Mouse (Mus musculus) kidney, embryonic 15.5 days (tissue): Measurements from ENCODE around the gene Rasgef1a. TPM values are rescaled to one million over a fixed set of nuclear protein-coding genes. Genes with fewer than 3 reads are reported as not detected.

Source experiments
- ATAC-seq: fragments of 200-750 bp; cut with Nextera tagmentation; replicated peaks from 2 replicates; pipeline ENCODE4 v1.8.0; 2017; ENCODE audit warnings: moderate TSS enrichment; ENCODE audit not compliant: low FRiP score
- H3K27ac ChIP-seq: fragments of 300-500 bp; sonication (generic); 2 replicates; pipeline ENCODE4 v1.5.1; 2015; ENCODE audit warnings: mild to moderate bottlenecking, inconsistent platforms
- H3K27me3 ChIP-seq: fragments of 300-500 bp; sonication (generic); 2 replicates; pipeline ENCODE4 v1.6.1; 2015; ENCODE audit warnings: inconsistent platforms
- H3K36me3 ChIP-seq: fragments of 300-500 bp; sonication (generic); 2 replicates; pipeline ENCODE4 v1.6.1; 2015; ENCODE audit warnings: inconsistent platforms
- H3K4me1 ChIP-seq: fragments of 300-500 bp; sonication (generic); 2 replicates; pipeline ENCODE4 v1.6.1; 2015; ENCODE audit warnings: inconsistent platforms
- H3K4me2 ChIP-seq: fragments of 300-500 bp; sonication (generic); 2 replicates; pipeline ENCODE4 v1.6.1; 2015; ENCODE audit warnings: moderate library complexity, mild to moderate bottlenecking, inconsistent platforms
- H3K4me3 ChIP-seq: fragments of 300-500 bp; sonication (generic); replicated peaks from 2 replicates; pipeline ENCODE4 v1.5.1; 2015; ENCODE audit warnings: mild to moderate bottlenecking, inconsistent platforms
- H3K9ac ChIP-seq: fragments of 300-500 bp; sonication (generic); 2 replicates; pipeline ENCODE4 v1.6.1; 2015; ENCODE audit warnings: mild to moderate bottlenecking, inconsistent platforms
- H3K9me3 ChIP-seq: fragments of 300-500 bp; sonication (generic); replicated peaks from 2 replicates; pipeline ENCODE4 v1.6.1; 2016; ENCODE audit warnings: inconsistent platforms
- WGBS: fragments of 180-500 bp; shearing (Covaris S2); methylation state at CpG from one replicate; pipeline ENCODE4 v1.1.7; 2015; ENCODE audit warnings: mixed read lengths; 5-methylcytosine and 5-hydroxymethylcytosine counted together
- polyA plus RNA-seq: library from polyadenylated mRNA; unstranded; fragments of >200 nt; fragmentation: Nextera tagmentation; extraction: Ambion mirVana; gene quantifications from 2 replicates; pipeline ENCODE4 v1.2.1, GENCODE M21; 2015

The Rasgef1a gene
- polyA plus RNA-seq: 0.76 and 1.0 TPM in 2 replicates

GRCm38 (mm10) chr6:118010756-118011615 is at the start of gene Rasgef1a:
TSS of gene Rasgef1a (plus strand) at chr6:118011438.
- H3K4me2 ChIP-seq: peak within 1 kb of the TSS; percentile 85
- H3K4me1 ChIP-seq: peaks cover 9% of the 10 kb centered on the region; the same call in 1 of the 2 replicates
- H3K9ac ChIP-seq: 0 out of 2 replicates have a peak within 1 kb of the TSS, but pooled peaks have one; percentile 23
- no peaks in the 10 kb centered on the region for H3K36me3 ChIP-seq
- no peak within 1 kb of the TSS for H3K27ac ChIP-seq
- 13% methylated on average over 51 of the region's 70 CpGs for WGBS
- ATAC-seq: peak; percentile 60; the same call in 1 of the 2 replicates
- peaks cover 62% of the 10 kb centered on the region for H3K27me3 ChIP-seq
- H3K9me3 ChIP-seq: no peaks in the 10 kb centered on the region
- H3K4me3 ChIP-seq: peak within 1 kb of the TSS; percentile 48

GRCm38 (mm10) chr6:117963201-117963600 is 48.0 kb upstream of the Rasgef1a start:
- no peak overlapping the region for H3K4me3 ChIP-seq
- H3K4me2 ChIP-seq: no peak overlapping the region
- 94% methylated on average over 3 of the region's 3 CpGs for WGBS

GRCm38 (mm10) chr6:117966729-117967128 is 44.5 kb upstream of the Rasgef1a start:
- Histone ChIP-seq H3K4me1 (peaks cover 7% of the 10 kb centered on the region; the same call in 1 of the 2 replicates), H3K27me3 (no peaks in the 10 kb centered on the region), H3K4me3 (no peak overlapping the region), H3K4me2 (peak overlapping the region; percentile 23; the same call in 1 of the 2 replicates), H3K9me3 (no peaks in the 10 kb centered on the region; the same call in 1 of the 2 replicates), H3K9ac (no peak overlapping the region), H3K36me3 (no peaks in the 10 kb centered on the region), H3K27ac (no peak overlapping the region)
- peak; percentile 58; the same call in 1 of the 2 replicates for ATAC-seq
- 13% methylated on average over 9 of the region's 9 CpGs for WGBS

More at GRCm38 (mm10) chr6:117963201-117963600, 48.0 kb upstream of the Rasgef1a start:
- Histone ChIP-seq H3K4me1 (peaks cover 7% of the 10 kb centered on the region; the same call in 1 of the 2 replicates), H3K9ac (no peak overlapping the region), H3K27ac (no peak overlapping the region), H3K9me3 (no peaks in the 10 kb centered on the region), H3K27me3 (no peaks in the 10 kb centered on the region), H3K36me3 (no peaks in the 10 kb centered on the region)
- ATAC-seq: no peak

GRCm38 (mm10) chr6:117987173-117987572 is 24.1 kb upstream of the Rasgef1a start:
- Histone ChIP-seq H3K27ac (no peak overlapping the region), H3K4me2 (no peak overlapping the region), H3K36me3 (no peaks in the 10 kb centered on the region), H3K4me1 (no peaks in the 10 kb centered on the region), H3K27me3 (no peaks in the 10 kb centered on the region), H3K9me3 (no peaks in the 10 kb centered on the region), H3K9ac (no peak overlapping the region), H3K4me3 (no peak overlapping the region)
- no peak for ATAC-seq
- WGBS: 63% methylated on average over 5 of the region's 5 CpGs

- Histone ChIP-seq H3K4me3 (no peak overlapping the region), H3K4me2 (no peak overlapping the region), H3K36me3 (no peaks in the 10 kb centered on the region), H3K9ac (no peak overlapping the region), H3K27me3 (no peaks in the 10 kb centered on the region), H3K4me1 (no peaks in the 10 kb centered on the region), H3K27ac (no peak overlapping the region), H3K9me3 (no peaks in the 10 kb centered on the region)
- no peak for ATAC-seq
- 89% methylated on average over 7 of the region's 7 CpGs for WGBS
Measured at GRCm38 (mm10) chr6:117989209-117989608, 22.0 kb upstream of the Rasgef1a start.

- Histone ChIP-seq H3K9me3 (no peaks in the 10 kb centered on the region), H3K4me1 (no peaks in the 10 kb centered on the region), H3K36me3 (no peaks in the 10 kb centered on the region), H3K9ac (no peak overlapping the region), H3K27ac (no peak overlapping the region), H3K4me2 (no peak overlapping the region), H3K27me3 (no peaks in the 10 kb centered on the region), H3K4me3 (no peak overlapping the region)
- ATAC-seq: no peak
- 66% methylated on average over 8 of the region's 8 CpGs for WGBS
Measured at GRCm38 (mm10) chr6:117990649-117991048, 20.6 kb upstream of the Rasgef1a start.

GRCm38 (mm10) chr6:117991297-117991696 is 19.9 kb upstream of the Rasgef1a start:
- no peak overlapping the region for H3K4me3 ChIP-seq
- H3K27me3 ChIP-seq: no peaks in the 10 kb centered on the region
- H3K36me3 ChIP-seq: no peaks in the 10 kb centered on the region
- H3K27ac ChIP-seq: no peak overlapping the region
- H3K4me1 ChIP-seq: no peaks in the 10 kb centered on the region
- H3K9me3 ChIP-seq: no peaks in the 10 kb centered on the region
- WGBS: 87% methylated on average over 7 of the region's 7 CpGs
- H3K9ac ChIP-seq: no peak overlapping the region
- no peak for ATAC-seq
- no peak overlapping the region for H3K4me2 ChIP-seq

- Histone ChIP-seq H3K4me3 (no peak overlapping the region), H3K4me1 (no peaks in the 10 kb centered on the region), H3K9ac (no peak overlapping the region), H3K9me3 (no peaks in the 10 kb centered on the region), H3K36me3 (no peaks in the 10 kb centered on the region), H3K27me3 (no peaks in the 10 kb centered on the region), H3K27ac (no peak overlapping the region), H3K4me2 (no peak overlapping the region)
- ATAC-seq: no peak
- 73% methylated on average over 8 of the region's 8 CpGs for WGBS
Measured at GRCm38 (mm10) chr6:117991928-117992327, 19.3 kb upstream of the Rasgef1a start.

GRCm38 (mm10) chr6:117995168-117995567 is 16.1 kb upstream of the Rasgef1a start:
- Histone ChIP-seq H3K27ac (no peak overlapping the region), H3K4me3 (no peak overlapping the region), H3K4me2 (no peak overlapping the region), H3K9ac (no peak overlapping the region), H3K36me3 (no peaks in the 10 kb centered on the region), H3K27me3 (no peaks in the 10 kb centered on the region), H3K9me3 (no peaks in the 10 kb centered on the region), H3K4me1 (no peaks in the 10 kb centered on the region)
- ATAC-seq: no peak
- WGBS: 33% methylated on average over 9 of the region's 9 CpGs

GRCm38 (mm10) chr6:118001272-118001671 is 10.0 kb upstream of the Rasgef1a start:
- no peak overlapping the region for H3K27ac ChIP-seq
- WGBS: 18% methylated on average over 3 of the region's 3 CpGs
- H3K4me3 ChIP-seq: no peak overlapping the region
- no peak overlapping the region for H3K9ac ChIP-seq
- peaks cover 12% of the 10 kb centered on the region; the same call in 1 of the 2 replicates for H3K27me3 ChIP-seq
- H3K36me3 ChIP-seq: no peaks in the 10 kb centered on the region
- no peak for ATAC-seq
- H3K9me3 ChIP-seq: no peaks in the 10 kb centered on the region
- H3K4me1 ChIP-seq: no peaks in the 10 kb centered on the region
- H3K4me2 ChIP-seq: no peak overlapping the region

GRCm38 (mm10) chr6:118007302-118007701 is 3.9 kb upstream of the Rasgef1a start:
- Histone ChIP-seq H3K27me3 (peaks cover 44% of the 10 kb centered on the region), H3K9ac (no peak overlapping the region), H3K4me3 (no peak overlapping the region), H3K4me1 (peaks cover 9% of the 10 kb centered on the region; the same call in 1 of the 2 replicates), H3K27ac (no peak overlapping the region), H3K4me2 (no peak overlapping the region), H3K9me3 (no peaks in the 10 kb centered on the region), H3K36me3 (no peaks in the 10 kb centered on the region)
- ATAC-seq: no peak
- WGBS: 45% methylated on average over 5 of the region's 5 CpGs

GRCm38 (mm10) chr6:118007843-118008539 is 3.2 kb upstream of the Rasgef1a start:
- ATAC-seq: no peak
- no peaks in the 10 kb centered on the region for H3K36me3 ChIP-seq
- no peak overlapping the region for H3K4me3 ChIP-seq
- H3K4me2 ChIP-seq: no peak overlapping the region
- H3K27ac ChIP-seq: no peak overlapping the region
- peaks cover 51% of the 10 kb centered on the region for H3K27me3 ChIP-seq
- 78% methylated on average over 4 of the region's 4 CpGs for WGBS
- H3K9me3 ChIP-seq: no peaks in the 10 kb centered on the region
- peaks cover 9% of the 10 kb centered on the region; the same call in 1 of the 2 replicates for H3K4me1 ChIP-seq
- H3K9ac ChIP-seq: no peak overlapping the region
